ENCODE assay signal across 10 mouse cellular contexts in genomic region chr7:118295275-118295674, GRCm38 (mm10). TPM values are rescaled to one million over a fixed set of nuclear protein-coding genes. Genes with fewer than 3 reads are reported as not detected.
A peak's percentile ranks its signal among the peaks of the same experiment; 100 is the strongest.
DNase-seq lines count a peak whose midpoint lies in the region; ATAC-seq lines count a peak whose summit lies in the region.
"Had no signal": no experiment of that assay in that cellular context is flagged by ENCODE, and none has a peak within 500 bp of the region (broad histone marks: within the 10 kb centered on the region; RNA-seq: fewer than 3 reads in every experiment).

No protein-coding gene starts in this region.

- H3K9me3 ChIP-seq in hindbrain, embryonic 10.5 days: peaks cover 13% of the 10 kb centered on the region
- no peaks in the 10 kb centered on the region for H3K9me3 ChIP-seq in forebrain, embryonic 15.5 days

- no peak overlapping the region for H3K9ac ChIP-seq in forebrain, embryonic 15.5 days (replicated peaks)
- H3K9ac ChIP-seq: limb, embryonic 13.5 days; neural tube, embryonic 13.5 days had no signal

- no peaks in the 10 kb centered on the region for H3K27me3 ChIP-seq in hindbrain, embryonic 10.5 days (ENCODE audit: insufficient read depth, poor library complexity, severe bottlenecking)
- H3K27me3 ChIP-seq in forebrain, embryonic 15.5 days: no peaks in the 10 kb centered on the region
- H3K27me3 ChIP-seq: limb, embryonic 13.5 days; neural tube, embryonic 13.5 days had no signal

- no peaks in the 10 kb centered on the region for H3K36me3 ChIP-seq in hindbrain, embryonic 10.5 days
- H3K36me3 ChIP-seq in forebrain, embryonic 15.5 days: no peaks in the 10 kb centered on the region
- H3K36me3 ChIP-seq: limb, embryonic 13.5 days; neural tube, embryonic 13.5 days had no signal

- peak; percentile 69 for DNase-seq in CD4-positive, CD25-positive, alpha-beta regulatory T cell, adult 2 months (ENCODE audit: low read depth, low spot score)
- peak; percentile 10 for DNase-seq in left cerebral cortex, postnatal 4 days
- no peak for DNase-seq in left cerebral cortex, adult 11 months (ENCODE audit: low spot score)
- peak; percentile 12 for DNase-seq in c-Kit-negative CD71-positive TER-119-positive erythroid progenitor cells, embryonic 14.5 days (ENCODE audit: low read depth, low spot score)
- DNase-seq in spleen, postnatal 4 days (ENCODE audit: low spot score in 2 of 2): peak; percentile 37 to 81
- DNase-seq in hindbrain, embryonic 10.5 days (ENCODE audit: low spot score): no peak

- no peak overlapping the region for H3K4me2 ChIP-seq in forebrain, embryonic 15.5 days (replicated peaks)
- H3K4me2 ChIP-seq: limb, embryonic 13.5 days; neural tube, embryonic 13.5 days had no signal

- H3K4me3 ChIP-seq in hindbrain, embryonic 10.5 days: no peak overlapping the region
- no peak overlapping the region for H3K4me3 ChIP-seq in forebrain, embryonic 15.5 days
- H3K4me3 ChIP-seq: limb, embryonic 13.5 days; neural tube, embryonic 13.5 days had no signal

- WGBS in hindbrain, embryonic 10.5 days: 75% methylated on average over 11 of the region's 11 CpGs
- 81% methylated on average over 11 of the region's 11 CpGs for WGBS in forebrain, embryonic 15.5 days

- H3K4me1 ChIP-seq in hindbrain, embryonic 10.5 days (replicated peaks): peaks cover 8% of the 10 kb centered on the region
- H3K4me1 ChIP-seq in forebrain, embryonic 15.5 days: peaks cover 8% of the 10 kb centered on the region
- H3K4me1 ChIP-seq: limb, embryonic 13.5 days had no signal

- H3K27ac ChIP-seq in hindbrain, embryonic 10.5 days: no peak overlapping the region
- no peak overlapping the region for H3K27ac ChIP-seq in forebrain, embryonic 15.5 days (replicated peaks)
- H3K27ac ChIP-seq: limb, embryonic 13.5 days; neural tube, embryonic 13.5 days had no signal

- intact Hi-C loops in left cerebral cortex, postnatal 4 days (cut with DNase I): loop anchor here (10.0 kb wide), 2 partner anchors 90 to 130 kb away; no protein-coding TSS in a partner anchor

- no peak for ATAC-seq in CD4-positive, CD25-positive, alpha-beta regulatory T cell, adult 4 months
- no peak for ATAC-seq in forebrain, embryonic 15.5 days (replicated peaks)

RNA-seq across cellular contexts. Expression of gene Smg1, which starts 51.8 kb away (rescaled TPM):
- 10 to 100 TPM; 30.2 to 44.0 TPM for polyA plus RNA-seq in CD4-positive, CD25-positive, alpha-beta regulatory T cell, adult 4 months (2017; shearing (Covaris generic))
- 10 to 100 TPM; 81.4 to 88.6 TPM for total RNA-seq in left cerebral cortex, postnatal 4 days (2021)
- polyA plus RNA-seq in hindbrain, embryonic 10.5 days (2016; fragmentation: Nextera tagmentation; extraction: Ambion mirVana): 15.8 and 17.1 TPM in 2 replicates
- 21.0 and 24.4 TPM in 2 replicates for polyA plus RNA-seq in forebrain, embryonic 15.5 days (2015; fragmentation: Nextera tagmentation; extraction: Ambion mirVana)

Comparison
In these comparisons a context has a peak if more than half of its experiments do, and no peak if none do; other contexts are left out.
1. DNase-seq: peak in CD4-positive, CD25-positive, alpha-beta regulatory T cell, adult 2 months (single experiment), left cerebral cortex, postnatal 4 days (single experiment), c-Kit-negative CD71-positive TER-119-positive erythroid progenitor cells, embryonic 14.5 days (single experiment) and spleen, postnatal 4 days (2 of 2); none in left cerebral cortex, adult 11 months (single experiment) and hindbrain, embryonic 10.5 days (single experiment).